Mouse (Mus musculus) brain, embryonic 14.5 days (tissue): Measurements from ENCODE around the gene Ints14.

Source experiments
- CTCF ChIP-seq: fragments of 200-500 bp; IDR thresholded peaks from 2 replicates; pipeline ENCODE4 v1.5.1; 2012; ENCODE audit warnings: inconsistent platforms, mild to moderate bottlenecking, moderate library complexity, borderline replicate concordance; ENCODE audit not compliant: insufficient read depth, insufficient read length; ENCODE audit errors: extremely low read depth
- POLR2A ChIP-seq: fragments of 200-500 bp; IDR thresholded peaks from 2 replicates; pipeline ENCODE4 v1.6.1; 2012; ENCODE audit warnings: mild to moderate bottlenecking, inconsistent platforms, borderline replicate concordance; ENCODE audit not compliant: poor library complexity, insufficient read depth, insufficient read length, severe bottlenecking; ENCODE audit errors: extremely low read depth

DNA sequence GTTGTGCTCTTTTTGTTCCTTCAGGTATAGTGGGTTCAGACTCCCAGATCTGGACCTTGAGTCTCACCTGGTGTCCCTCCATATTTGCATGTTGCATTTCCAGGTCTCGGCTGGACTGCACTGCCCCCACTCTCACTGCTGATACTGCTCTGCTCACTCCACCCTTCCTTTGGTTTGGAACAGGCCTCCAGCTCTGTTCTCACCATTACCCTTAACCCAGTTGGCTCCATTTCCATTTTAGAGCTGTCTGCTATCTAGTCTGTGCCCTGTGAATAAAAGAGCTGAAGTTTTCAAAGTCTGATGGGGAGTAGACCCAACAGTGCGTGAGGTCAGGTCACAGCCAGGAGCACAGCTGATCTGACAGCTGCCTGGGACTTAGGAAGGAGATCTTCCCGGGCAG lies 19.8 kb downstream of the Ints14 start:
- TF ChIP-seq CTCF (no peak), POLR2A (no peak)
